Mouse (Mus musculus) CD8-positive naive resting alpha-beta T cell, adult 2 months (primary cell): ENCODE data around the gene Adam1b.

Experiments
- DNase-seq, 2 experiments: peaks; one replicate each; pipeline ENCODE4 v3.0.0; 2022; ENCODE audit warnings: low read depth in 2 of 2, low spot score in 2 of 2

Adam1b gene

GRCm38 (mm10) chr5:121450476-121450875, 52.8 kb downstream of the Adam1b start:
- no peak for DNase-seq
